Mouse (Mus musculus) left cerebral cortex, postnatal 4 days (tissue): ENCODE measurements at regions not wholly inside any gene's neighbourhood (a gene's known extent, or its start where the extent isn't known, plus 50 kb on each side); places are given as distances from the start of the nearest gene placed in this dataset.
"Not testable (repeated sequence)": the region's sequence is repeated elsewhere in the genome, so short reads cannot be mapped to it uniquely, and the experiment has no call there.

Source experiments
- DNase-seq: peaks from one replicate; pipeline ENCODE4 v3.0.0-alpha.2; 2022
- intact Hi-C: fragments of 180-260 bp; cut with DNase I; formaldehyde crosslinking; loops from one replicate; pipeline ENCODE4 v1.15.1; 2025

GRCm38 (mm10) chr6:84325384-84326114 lies 268.2 kb downstream of the Cyp26b1 start:
- intact Hi-C loops = no loop called here
- no peak for DNase-seq

- DNase-seq = no peak
- intact Hi-C loops = no loop called here
Observed at GRCm38 (mm10) chr6:84324185-84324584, 269.5 kb downstream of the Cyp26b1 start.

GRCm38 (mm10) chr6:84322528-84322927 lies 271.2 kb downstream of the Cyp26b1 start:
- intact Hi-C loops = no loop called here

GRCm38 (mm10) chr6:84320586-84320985 lies 273.1 kb downstream of the Cyp26b1 start:
- intact Hi-C loops = no loop called here
- DNase-seq = peak; percentile 19

More at GRCm38 (mm10) chr6:84322528-84322927, 271.2 kb downstream of the Cyp26b1 start:
- DNase-seq = no peak

GRCm38 (mm10) chr6:84318774-84319173 lies 274.9 kb downstream of the Cyp26b1 start:
- DNase-seq = peak; percentile 87
- intact Hi-C loops = loop anchor here (10.0 kb wide), 1 partner anchor 224 kb away; no protein-coding TSS in a partner anchor

- intact Hi-C loops = loop anchor here (10.0 kb wide), 1 partner anchor 222 kb away; no protein-coding TSS in a partner anchor
- DNase-seq = no peak
Observed at GRCm38 (mm10) chr6:84317026-84317425, 276.7 kb downstream of the Cyp26b1 start.

- DNase-seq = no peak
- intact Hi-C loops = loop anchor here (10.0 kb wide), 1 partner anchor 221 kb away; no protein-coding TSS in a partner anchor
Observed at GRCm38 (mm10) chr6:84315175-84315912, 278.4 kb downstream of the Cyp26b1 start.

- intact Hi-C loops = loop anchor here (10.0 kb wide), 1 partner anchor 219 kb away; no protein-coding TSS in a partner anchor
- DNase-seq = no peak
Observed at GRCm38 (mm10) chr6:84313797-84314196, 279.9 kb downstream of the Cyp26b1 start.

- no peak for DNase-seq
- intact Hi-C loops = loop anchor here (10.0 kb wide), 1 partner anchor 216 kb away; no protein-coding TSS in a partner anchor
Observed at GRCm38 (mm10) chr6:84310635-84311241, 283.0 kb downstream of the Cyp26b1 start.

- intact Hi-C loops = no loop called here
- DNase-seq = no peak
Observed at GRCm38 (mm10) chr6:84307556-84307955, 286.2 kb downstream of the Cyp26b1 start.

GRCm38 (mm10) chr6:84306585-84306984 lies 287.1 kb downstream of the Cyp26b1 start:
- DNase-seq = no peak
- intact Hi-C loops = no loop called here

- intact Hi-C loops = no loop called here
- DNase-seq = no peak
Observed at GRCm38 (mm10) chr6:84305093-84305492, 288.6 kb downstream of the Cyp26b1 start.

- DNase-seq, intact Hi-C loops: not testable (repeated sequence)
Observed at GRCm38 (mm10) chr6:84302916-84303315, 290.8 kb downstream of the Cyp26b1 start.

- no peak for DNase-seq
- intact Hi-C loops = no loop called here
Observed at GRCm38 (mm10) chr6:84299936-84300335, 291.5 kb downstream of the Dysf start.

GRCm38 (mm10) chr6:84299146-84299545 lies 290.8 kb downstream of the Dysf start:
- intact Hi-C loops = no loop called here
- DNase-seq = no peak

GRCm38 (mm10) chr6:84273907-84274306 lies 265.5 kb downstream of the Dysf start:
- DNase-seq, intact Hi-C loops: not testable (repeated sequence)

GRCm38 (mm10) chr6:84272520-84273311 lies 264.3 kb downstream of the Dysf start:
- peak; percentile 58 for DNase-seq
- intact Hi-C loops = no loop called here

- DNase-seq = no peak
- intact Hi-C loops = no loop called here
Observed at GRCm38 (mm10) chr6:84271966-84272365, 263.6 kb downstream of the Dysf start.

- intact Hi-C loops = no loop called here
- no peak for DNase-seq
Observed at GRCm38 (mm10) chr6:84271441-84271840, 263.1 kb downstream of the Dysf start.

GRCm38 (mm10) chr6:84270518-84271165 lies 262.3 kb downstream of the Dysf start:
- intact Hi-C loops = no loop called here
- no peak for DNase-seq
